Mouse (Mus musculus): Measurements from ENCODE around the gene Hist1h3h. TPM values are rescaled to one million over a fixed set of nuclear protein-coding genes. Genes with fewer than 3 reads are reported as not detected.
"Not testable (repeated sequence)": the region's sequence is repeated elsewhere in the genome, so short reads cannot be mapped to it uniquely, and the experiment has no call there.

Hist1h3h gene
- polyA plus RNA-seq, 1 experiment from 2014 or later = 14.2 TPM

DNA sequence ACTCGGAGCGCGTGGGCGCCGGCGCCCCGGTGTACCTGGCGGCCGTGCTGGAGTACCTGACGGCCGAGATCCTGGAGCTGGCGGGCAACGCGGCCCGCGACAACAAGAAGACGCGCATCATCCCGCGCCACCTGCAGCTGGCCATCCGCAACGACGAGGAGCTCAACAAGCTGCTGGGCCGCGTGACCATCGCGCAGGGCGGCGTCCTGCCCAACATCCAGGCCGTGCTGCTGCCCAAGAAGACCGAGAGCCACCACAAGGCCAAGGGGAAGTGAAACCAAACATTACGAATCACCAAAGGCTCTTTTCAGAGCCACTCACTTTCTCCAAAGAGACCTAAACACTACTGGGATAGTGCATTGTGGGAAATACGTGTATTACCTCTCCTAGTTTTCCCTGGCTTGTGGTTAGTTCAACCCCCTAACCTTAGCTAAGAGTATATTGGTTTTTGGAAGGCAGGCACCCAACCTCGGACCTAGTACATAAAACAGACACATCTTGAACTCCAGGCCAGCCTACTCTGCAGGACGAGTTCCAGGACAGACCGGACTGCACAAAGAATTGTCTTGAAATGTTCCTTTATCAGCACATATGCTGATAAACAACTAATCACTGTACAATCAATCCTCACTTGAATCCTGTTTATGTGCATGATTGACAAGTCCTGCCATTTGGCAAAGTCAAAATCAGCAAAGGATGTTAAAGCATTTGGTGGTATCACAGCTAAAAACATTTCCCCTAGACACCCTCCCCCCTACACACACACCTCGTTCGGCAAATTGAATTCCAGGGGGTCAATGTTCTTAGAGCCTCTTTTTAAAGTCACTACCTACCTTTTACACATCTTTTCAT is 693 bp upstream of the Hist1h3h start:
- H3K4me2 ChIP-seq = peak overlapping the region; percentile 79
- H3K27me3 ChIP-seq; H3K36me3 ChIP-seq; H3K9me3 ChIP-seq (replicated peaks): not testable (repeated sequence)
- H3K4me1 ChIP-seq = peaks cover 37% of the 10 kb centered on the region
- WGBS = 0% methylated on average over 15 of the region's 38 CpGs
- ATAC-seq (replicated peaks; ENCODE audit: low FRiP score) = 0 out of 2 replicates have a peak, but pooled peaks have one; percentile 0
- H3K4me3 ChIP-seq (replicated peaks) = peak overlapping the region; percentile 49
- H3K9ac ChIP-seq = peak overlapping the region; percentile 65
- H3K27ac ChIP-seq = peak overlapping the region; percentile 98

- Histone ChIP-seq H3K27me3 (no peaks in the 10 kb centered on the region), H3K9me3 (replicated peaks) (no peaks in the 10 kb centered on the region), H3K36me3 (no peaks in the 10 kb centered on the region), H3K9ac (peak overlapping the region; percentile 62), H3K27ac (peak overlapping the region; percentile 92), H3K4me2 (peak overlapping the region; percentile 79), H3K4me1 (peaks cover 46% of the 10 kb centered on the region), H3K4me3 (replicated peaks) (peak overlapping the region; percentile 51)
- no peak for ATAC-seq (replicated peaks; ENCODE audit: low FRiP score)
- 49% methylated on average over 4 of the region's 4 CpGs for WGBS
Measured at GRCm38 (mm10) chr13:21718381-21719080, 1.1 kb downstream of the Hist1h3h start.

DNA sequence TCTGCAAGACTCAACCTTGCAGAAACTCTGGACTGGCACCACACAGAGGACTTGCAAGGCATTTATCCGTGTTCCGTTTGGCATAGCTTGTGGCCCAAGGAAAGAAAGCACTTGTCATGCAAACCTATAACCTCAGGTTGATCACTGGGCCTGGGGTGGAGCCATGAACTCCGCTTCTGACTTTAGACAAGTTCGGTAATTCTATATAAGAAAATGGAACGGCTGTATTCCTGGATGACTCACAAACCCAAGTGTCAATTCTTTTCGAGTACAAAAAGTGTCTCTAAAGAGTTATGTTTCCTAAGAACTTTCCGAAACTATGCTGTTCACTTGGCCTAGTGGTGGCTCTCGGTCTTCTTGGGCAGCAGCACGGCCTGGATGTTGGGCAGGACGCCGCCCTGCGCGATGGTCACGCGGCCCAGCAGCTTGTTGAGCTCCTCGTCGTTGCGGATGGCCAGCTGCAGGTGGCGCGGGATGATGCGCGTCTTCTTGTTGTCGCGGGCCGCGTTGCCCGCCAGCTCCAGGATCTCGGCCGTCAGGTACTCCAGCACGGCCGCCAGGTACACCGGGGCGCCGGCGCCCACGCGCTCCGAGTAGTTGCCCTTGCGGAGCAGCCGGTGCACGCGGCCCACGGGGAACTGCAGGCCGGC is 3.8 kb downstream of the Hist1h3h start:
- Histone ChIP-seq H3K4me2 (peak overlapping the region; percentile 61), H3K27ac (peak overlapping the region; percentile 94), H3K4me1 (peaks cover 36% of the 10 kb centered on the region), H3K9ac (peak overlapping the region; percentile 54), H3K4me3 (replicated peaks) (peak overlapping the region; percentile 45)
- ATAC-seq (replicated peaks; ENCODE audit: low FRiP score) = peak; percentile 19
- under 1% methylated on average over 22 of the region's 44 CpGs for WGBS
- H3K27me3 ChIP-seq; H3K9me3 ChIP-seq (replicated peaks); H3K36me3 ChIP-seq: not testable (repeated sequence)

GRCm38 (mm10) chr13:21721757-21722372 is 4.4 kb downstream of the Hist1h3h start, which contains the start of gene Hist1h2bm:
Hist1h2bm (plus strand) TSS chr13:21722044.
- H3K9me3 ChIP-seq (replicated peaks); H3K36me3 ChIP-seq; H3K27me3 ChIP-seq: not testable (repeated sequence)
- Histone ChIP-seq H3K4me1 (peaks cover 34% of the 10 kb centered on the region), H3K4me3 (replicated peaks) (peak within 1 kb of the TSS; percentile 45), H3K4me2 (peak within 1 kb of the TSS; percentile 61), H3K27ac (peak within 1 kb of the TSS; percentile 94), H3K9ac (peak within 1 kb of the TSS; percentile 54)
- ATAC-seq (replicated peaks; ENCODE audit: low FRiP score) = peak; percentile 97
- WGBS = under 1% methylated on average over 37 of the region's 37 CpGs

DNA sequence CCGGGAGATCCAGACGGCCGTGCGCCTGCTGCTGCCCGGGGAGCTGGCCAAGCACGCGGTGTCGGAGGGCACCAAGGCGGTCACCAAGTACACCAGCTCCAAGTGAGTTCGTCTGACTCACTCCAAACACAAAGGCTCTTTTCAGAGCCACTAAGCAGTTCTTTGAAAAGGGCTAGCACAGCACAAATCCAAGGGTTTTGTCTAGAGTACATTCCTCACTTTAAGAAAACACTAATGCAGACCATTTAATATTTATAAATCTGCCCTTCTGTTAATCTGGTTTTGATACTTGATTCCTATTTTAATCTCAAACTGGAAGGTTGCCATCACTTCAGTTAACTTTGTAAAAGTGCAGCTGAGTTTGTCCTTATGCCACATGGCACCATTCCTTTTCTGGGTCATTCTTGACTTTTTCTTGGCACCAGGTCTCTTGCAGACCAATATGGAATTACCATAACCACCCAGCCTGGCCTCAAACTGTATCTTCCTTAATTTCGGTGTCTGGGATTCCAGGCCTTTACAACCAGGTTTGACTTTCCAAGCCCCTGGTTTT is 5.0 kb downstream of the Hist1h3h start:
- WGBS = 2% methylated on average over 11 of the region's 11 CpGs
- H3K4me2 ChIP-seq = peak overlapping the region; percentile 61
- no peaks in the 10 kb centered on the region for H3K36me3 ChIP-seq
- no peaks in the 10 kb centered on the region for H3K9me3 ChIP-seq (replicated peaks)
- peak overlapping the region; percentile 43 for H3K9ac ChIP-seq
- peak overlapping the region; percentile 94 for H3K27ac ChIP-seq
- ATAC-seq (replicated peaks; ENCODE audit: low FRiP score) = no peak; the same call in 1 of the 2 replicates
- no peaks in the 10 kb centered on the region for H3K27me3 ChIP-seq
- H3K4me3 ChIP-seq (replicated peaks) = peak overlapping the region; percentile 45
- peaks cover 32% of the 10 kb centered on the region for H3K4me1 ChIP-seq

DNA sequence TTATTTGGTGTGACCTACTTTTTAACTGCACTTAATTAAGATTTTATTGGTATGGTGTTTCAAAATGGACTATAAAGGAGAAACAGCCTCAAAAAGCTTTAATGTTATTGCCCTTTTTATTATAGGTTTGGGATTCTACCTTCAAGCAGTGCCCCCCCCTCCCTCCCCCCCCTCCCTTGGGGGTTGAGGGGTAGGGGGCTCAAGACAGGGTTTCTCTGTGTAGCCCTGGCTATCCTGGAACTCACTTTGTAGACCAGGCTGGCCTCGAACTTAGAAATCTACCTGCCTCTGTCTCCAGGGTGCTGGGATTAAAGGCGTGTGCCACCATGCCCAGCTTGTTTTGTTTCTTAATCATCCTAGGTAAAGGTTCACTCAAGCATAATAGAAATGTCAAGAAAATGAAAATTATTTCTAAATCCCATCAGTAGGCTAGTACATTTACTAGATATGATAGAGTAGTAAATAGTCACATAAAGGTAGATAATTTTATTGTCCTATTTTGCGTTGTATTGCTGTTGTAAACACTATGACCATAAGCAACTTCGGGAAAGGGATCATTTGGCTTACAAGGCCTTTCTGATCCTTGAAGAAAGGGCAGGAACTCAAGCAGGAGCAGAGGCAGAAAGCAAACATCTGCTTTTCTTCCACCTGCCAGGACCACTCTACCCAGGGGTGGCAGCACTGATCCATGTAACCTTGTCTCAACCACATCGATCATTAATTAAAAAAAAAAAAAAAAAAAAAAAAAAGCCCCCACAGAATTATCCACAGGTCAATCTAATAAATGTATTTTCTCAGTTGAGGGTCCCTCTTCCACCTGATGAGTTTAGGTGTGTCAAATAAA is 5.8 kb downstream of the Hist1h3h start:
- H3K9me3 ChIP-seq (replicated peaks) = no peaks in the 10 kb centered on the region
- H3K4me2 ChIP-seq = peak overlapping the region; percentile 61
- H3K36me3 ChIP-seq = no peaks in the 10 kb centered on the region
- peak overlapping the region; percentile 94 for H3K27ac ChIP-seq
- no peak overlapping the region; the same call in 1 of the 2 replicates for H3K9ac ChIP-seq
- WGBS = 31% methylated on average over 5 of the region's 5 CpGs
- ATAC-seq (replicated peaks; ENCODE audit: low FRiP score) = no peak
- H3K4me1 ChIP-seq = peaks cover 31% of the 10 kb centered on the region
- no peak overlapping the region; the same call in 1 of the 2 replicates for H3K4me3 ChIP-seq (replicated peaks)
- H3K27me3 ChIP-seq = no peaks in the 10 kb centered on the region

GRCm38 (mm10) chr13:21727948-21728572 is 10.6 kb downstream of the Hist1h3h start:
- Histone ChIP-seq H3K27me3 (no peaks in the 10 kb centered on the region), H3K4me2 (no peak overlapping the region), H3K9ac (no peak overlapping the region), H3K36me3 (no peaks in the 10 kb centered on the region), H3K9me3 (replicated peaks) (no peaks in the 10 kb centered on the region), H3K4me3 (replicated peaks) (no peak overlapping the region), H3K4me1 (peaks cover under 1% of the 10 kb centered on the region; the same call in 1 of the 2 replicates), H3K27ac (no peak overlapping the region)
- 37% methylated on average over 11 of the region's 11 CpGs for WGBS
- ATAC-seq (replicated peaks; ENCODE audit: low FRiP score) = no peak

GRCm38 (mm10) chr13:21729544-21729943 is 12.1 kb downstream of the Hist1h3h start:
- ATAC-seq (replicated peaks; ENCODE audit: low FRiP score) = no peak
- no peaks in the 10 kb centered on the region for H3K36me3 ChIP-seq
- H3K9ac ChIP-seq = no peak overlapping the region
- H3K4me3 ChIP-seq (replicated peaks) = no peak overlapping the region
- H3K4me1 ChIP-seq = peaks cover 9% of the 10 kb centered on the region
- no peak overlapping the region for H3K27ac ChIP-seq
- 41% methylated on average over 1 of the region's 1 CpGs for WGBS
- no peaks in the 10 kb centered on the region for H3K27me3 ChIP-seq
- no peaks in the 10 kb centered on the region for H3K9me3 ChIP-seq (replicated peaks)
- H3K4me2 ChIP-seq = no peak overlapping the region

DNA sequence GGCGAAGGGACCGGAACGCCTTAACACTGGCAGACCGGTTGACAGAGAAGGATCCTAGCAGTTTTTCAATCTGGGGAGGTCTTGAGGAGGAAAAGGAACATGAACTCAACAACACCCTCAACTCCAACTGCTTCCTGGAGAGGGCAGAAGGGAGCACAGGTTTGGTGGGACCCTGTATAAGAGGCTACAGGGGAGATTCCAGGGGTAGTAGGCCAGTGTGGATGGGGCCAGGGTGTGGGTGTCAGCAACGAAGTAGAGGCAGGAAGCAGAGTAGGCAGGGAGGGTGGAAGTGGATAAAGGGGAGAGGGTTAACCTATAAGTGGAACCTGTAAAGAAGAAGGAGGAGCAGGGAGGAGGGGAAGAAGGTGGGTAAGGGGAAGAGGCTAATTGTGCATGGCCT is 16.0 kb downstream of the Hist1h3h start:
- WGBS = 63% methylated on average over 5 of the region's 5 CpGs
- no peak for ATAC-seq (replicated peaks; ENCODE audit: low FRiP score)
- Histone ChIP-seq H3K4me3 (replicated peaks) (no peak overlapping the region), H3K9ac (no peak overlapping the region), H3K36me3 (no peaks in the 10 kb centered on the region), H3K4me2 (no peak overlapping the region; the same call in 1 of the 2 replicates), H3K27me3 (no peaks in the 10 kb centered on the region), H3K27ac (peak overlapping the region; percentile 98), H3K9me3 (replicated peaks) (no peaks in the 10 kb centered on the region), H3K4me1 (peaks cover 22% of the 10 kb centered on the region)
